Mouse (Mus musculus): ENCODE measurements at regions not wholly inside any gene's neighbourhood (a gene's known extent, or its start where the extent isn't known, plus 50 kb on each side); places are given as distances from the start of the nearest gene placed in this dataset.

DNA sequence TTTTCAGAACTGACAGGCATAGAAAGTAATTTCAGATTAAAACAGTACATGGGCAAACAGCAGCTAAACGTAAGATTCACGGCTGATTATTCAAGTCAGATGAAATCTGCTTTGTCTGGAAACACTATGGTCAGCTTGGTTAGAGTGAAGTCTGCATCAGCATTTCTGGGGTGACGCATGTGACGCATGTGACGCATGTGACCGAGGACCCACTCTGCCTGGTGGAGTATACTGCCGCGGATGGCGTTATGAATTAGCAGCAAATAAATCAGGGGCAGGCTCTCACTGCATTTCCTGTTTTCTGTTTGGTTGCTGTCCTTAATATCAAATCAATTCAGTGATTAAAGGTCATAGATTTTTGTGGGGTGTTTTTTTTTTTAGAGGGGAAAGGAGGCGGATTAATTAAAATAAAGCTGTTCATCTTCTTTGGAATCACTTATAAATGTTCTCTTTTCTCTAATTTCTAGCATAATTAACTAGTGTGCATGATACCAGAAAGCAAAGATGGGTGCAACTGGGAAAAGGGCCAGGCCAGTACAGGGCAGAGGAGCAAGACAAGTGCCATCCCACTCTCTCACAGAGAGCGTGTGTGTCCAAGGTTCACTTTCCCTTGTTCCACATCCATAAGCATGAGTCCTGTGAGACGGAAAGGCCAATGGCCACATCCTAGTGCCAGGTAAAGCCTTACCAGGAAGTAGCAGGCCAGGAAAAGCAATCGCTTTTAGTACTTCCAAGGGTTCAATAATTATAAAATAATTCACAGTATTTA is 285.7 kb upstream of the Smim15 start:
- DNase-seq: no peak

DNA sequence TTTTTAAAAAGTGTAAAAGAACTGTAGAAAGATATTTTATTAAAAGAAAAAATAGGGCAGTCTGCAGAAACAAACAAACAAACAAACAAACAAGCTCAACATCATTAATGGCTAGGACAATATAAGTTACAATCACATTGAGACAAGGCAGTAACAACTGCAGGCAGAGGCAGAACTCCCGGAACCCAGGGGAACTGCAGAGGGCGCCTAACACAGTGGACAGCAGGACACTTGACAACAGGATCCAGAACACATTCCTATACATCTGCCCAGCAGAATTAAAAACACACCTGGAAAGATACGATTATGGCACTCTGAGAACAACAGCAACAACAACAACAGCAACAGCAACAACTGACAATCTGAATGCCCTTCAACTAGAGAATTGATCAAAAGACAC is 291.5 kb upstream of the Smim15 start:
- DNase-seq: no peak

DNA sequence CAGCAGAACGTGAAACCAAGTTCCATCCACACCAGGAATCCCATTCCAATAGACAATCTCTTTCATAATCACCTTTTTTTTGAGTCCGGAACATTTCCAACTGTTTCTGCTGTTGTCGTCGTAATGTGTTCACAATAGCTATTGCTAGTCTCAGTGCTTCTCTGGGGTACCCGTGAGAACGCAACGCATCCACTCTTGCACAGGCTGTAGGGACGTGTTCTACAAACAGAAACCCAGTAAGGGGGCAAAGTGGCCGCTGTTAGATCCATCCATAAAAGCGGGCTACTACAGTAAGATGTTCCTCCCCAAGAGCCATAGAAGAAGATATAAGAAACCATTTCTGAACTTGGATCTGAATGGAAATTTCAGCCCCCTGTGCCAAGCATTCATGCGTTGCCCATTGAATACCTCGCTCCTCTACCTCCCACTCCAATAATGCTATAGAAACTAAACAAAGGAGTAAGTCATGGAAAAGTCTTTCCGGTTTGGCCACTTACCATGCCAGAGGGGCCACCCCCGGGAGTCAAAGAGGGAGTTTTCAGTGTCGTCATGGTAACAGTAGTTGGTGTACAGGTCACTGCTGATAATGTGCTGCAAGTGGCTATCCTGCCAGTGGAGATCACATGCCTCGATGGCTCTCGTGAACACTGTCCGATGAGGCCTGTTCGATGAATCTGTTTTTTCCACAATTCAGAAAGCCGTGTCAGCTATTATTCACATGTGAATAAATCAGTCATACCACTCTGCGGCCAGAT is 300.6 kb upstream of the Smim15 start:
- no peak for DNase-seq

DNA sequence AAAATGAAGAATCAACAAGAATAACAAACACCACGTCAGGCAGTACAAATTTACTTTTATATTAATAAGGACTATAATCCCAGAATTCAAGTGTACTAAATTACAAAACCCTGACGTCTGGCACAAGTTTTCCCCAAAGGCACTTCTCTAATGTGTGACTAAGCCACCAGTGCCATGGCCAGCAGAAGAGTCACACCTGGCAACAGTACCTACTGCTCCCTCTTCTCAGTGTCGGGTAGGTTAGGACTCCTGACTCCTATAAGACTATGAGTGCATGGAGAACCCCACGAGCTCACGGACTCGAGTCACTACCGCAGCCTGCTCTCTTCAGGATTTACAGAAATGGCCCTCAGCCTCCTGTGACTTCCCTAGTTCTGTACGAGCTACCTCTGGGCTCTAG is 307.7 kb upstream of the Smim15 start:
- DNase-seq: no peak

DNA sequence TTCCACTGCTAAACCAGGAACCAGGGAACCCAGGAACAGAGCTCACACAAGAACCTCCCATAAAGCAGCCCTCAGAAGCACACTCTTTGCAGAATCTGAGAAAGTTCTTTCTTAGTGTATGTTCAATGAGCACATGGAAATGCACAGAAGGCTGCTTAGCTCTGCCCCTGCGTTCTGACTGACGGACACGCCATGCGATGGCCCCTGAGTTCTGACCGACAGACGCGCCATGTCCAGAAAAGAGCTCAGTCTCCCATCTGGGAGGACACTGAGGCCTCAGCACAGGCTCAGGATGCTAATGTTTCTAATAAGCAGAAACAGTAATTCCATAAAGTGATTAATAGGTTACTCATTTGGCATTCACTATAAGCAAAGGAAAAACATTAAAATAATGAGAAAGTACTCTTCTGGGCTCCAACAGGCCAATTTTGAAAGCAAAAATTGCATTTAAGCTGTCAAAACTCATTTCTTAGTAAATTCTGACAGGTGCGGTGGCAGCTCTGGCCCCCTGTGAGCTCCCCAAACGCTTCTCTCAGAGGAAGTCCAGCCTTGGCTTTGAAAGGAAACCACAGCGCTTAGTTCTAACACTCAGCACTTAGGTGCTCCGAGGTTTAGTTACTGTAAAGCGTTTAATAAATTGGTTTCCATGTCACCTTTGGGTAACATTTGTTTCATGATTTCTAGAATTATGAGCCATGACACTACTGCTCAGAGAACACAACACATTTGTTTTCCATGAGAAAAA is 309.9 kb upstream of the Smim15 start:
- DNase-seq: no peak

DNA sequence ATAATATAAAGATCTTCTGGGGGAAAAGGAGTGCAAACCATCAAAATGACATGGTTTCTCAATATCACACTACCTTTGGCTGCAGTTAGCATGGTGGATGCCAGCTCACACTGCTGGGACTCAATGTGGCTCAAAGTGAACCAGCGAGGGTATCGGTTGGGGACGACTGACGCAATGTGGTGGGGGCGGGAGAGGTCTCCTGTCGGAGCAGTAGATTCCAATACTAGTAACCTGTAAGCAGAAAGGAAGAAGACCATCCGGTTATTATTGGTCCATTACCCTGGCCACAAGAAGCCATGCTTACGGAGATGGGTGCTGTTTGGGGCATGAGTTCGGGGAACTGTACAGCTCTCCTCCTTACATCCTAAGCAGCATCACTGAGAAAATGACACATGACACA is 313.3 kb upstream of the Smim15 start:
- DNase-seq: no peak

DNA sequence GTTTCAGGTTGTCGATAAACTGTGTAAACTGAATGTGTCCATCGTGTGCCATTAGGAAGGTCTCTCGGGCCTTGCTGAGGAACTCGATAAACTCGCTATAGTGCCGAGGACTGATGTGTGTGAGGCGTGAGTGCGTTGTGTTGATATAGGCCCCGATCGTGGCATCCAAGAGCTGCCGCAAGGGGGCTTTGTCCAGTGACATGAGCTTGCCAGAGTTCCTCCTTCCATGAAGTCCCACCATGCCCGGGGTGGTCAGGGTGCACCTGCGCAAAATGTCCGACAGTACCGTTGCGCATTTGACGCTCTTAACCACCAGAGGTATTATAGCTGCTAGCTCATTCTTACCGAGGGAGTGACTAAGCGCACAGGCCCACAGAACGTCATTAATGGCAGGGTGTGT is 317.8 kb upstream of the Smim15 start:
- DNase-seq: no peak

DNA sequence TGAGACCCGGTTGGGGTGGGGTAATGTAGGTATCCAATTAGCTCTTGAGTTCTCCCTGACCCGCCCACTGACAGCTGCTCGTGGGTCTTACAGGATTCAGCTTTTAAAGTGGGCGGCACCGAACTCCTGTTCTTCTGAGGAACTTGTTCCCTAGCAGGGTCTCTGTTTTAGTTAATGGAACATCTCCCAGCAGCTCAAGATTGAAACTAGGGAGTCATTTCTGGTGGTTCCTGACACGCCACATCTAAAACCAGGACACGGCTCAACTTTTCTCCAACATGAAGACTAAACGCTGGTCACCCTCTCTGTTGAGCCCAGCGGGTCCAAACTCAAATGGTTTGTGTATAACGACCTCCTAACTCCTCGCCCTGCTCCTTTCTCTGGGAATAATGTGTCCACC is 322.3 kb upstream of the Smim15 start:
- DNase-seq: no peak

DNA sequence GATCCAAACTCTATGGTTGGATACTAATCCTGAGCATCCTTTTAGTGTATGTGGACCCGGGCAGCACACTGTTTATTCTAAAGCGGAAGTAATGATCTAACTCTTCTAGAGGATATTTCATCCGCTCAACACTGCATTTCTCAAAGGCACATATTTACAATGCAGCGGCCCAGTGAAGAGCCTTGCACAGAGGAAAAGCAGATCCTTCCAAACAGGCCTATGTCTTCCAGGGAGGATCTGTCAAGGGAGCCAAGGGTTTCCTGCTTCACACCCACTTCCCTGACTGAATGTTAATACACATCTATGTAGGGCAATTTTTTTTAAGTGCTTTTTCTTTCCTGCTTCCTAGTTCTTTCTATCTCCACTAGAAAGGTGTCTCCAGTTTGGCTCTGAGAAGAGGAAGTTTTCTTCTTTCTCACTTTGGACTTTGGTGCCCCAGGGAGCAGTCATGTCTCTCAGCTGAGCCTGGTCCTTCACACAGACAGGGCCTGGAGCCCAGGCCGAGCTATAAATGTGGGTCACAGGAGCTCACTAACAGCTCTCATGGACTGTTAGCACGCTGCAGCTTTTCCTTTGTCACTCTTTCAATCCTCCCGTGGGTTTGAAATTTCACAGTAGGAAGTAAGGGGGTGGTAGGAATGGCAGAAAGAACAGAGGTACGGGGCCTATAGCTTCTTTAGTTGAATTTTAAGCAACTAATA is 323.2 kb upstream of the Smim15 start:
- no peak for DNase-seq

DNA sequence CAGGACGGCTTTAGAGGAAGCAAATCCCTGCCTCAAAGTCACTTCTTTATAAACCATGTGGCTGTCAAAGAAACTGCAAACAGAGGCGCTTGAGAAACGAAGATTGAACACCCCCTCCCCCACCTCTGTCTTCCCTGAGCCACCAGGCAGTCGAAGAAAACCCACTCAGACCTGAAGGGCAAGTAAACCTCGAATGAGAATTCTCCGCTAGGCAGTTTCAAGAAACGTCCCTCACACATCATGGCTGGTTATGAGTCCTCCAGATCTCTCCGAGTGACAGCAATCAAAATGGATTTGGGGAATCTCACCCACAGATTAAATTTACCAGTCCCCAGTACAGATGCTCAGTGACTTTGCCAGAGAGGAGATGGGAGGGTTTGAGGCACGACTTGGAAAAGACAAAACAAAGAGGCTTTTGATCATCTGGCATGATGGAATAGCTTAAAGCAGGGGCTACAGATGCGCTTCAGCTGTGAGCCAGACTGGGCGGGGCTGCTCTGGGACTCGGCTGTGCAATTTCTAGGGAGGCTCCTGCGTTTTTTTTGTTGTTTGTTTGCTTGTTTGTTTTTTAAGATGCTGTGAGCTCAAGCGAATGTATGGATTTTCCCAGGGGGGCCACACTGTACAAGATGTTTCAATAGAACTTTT is 325.1 kb upstream of the Smim15 start:
- no peak for DNase-seq

DNA sequence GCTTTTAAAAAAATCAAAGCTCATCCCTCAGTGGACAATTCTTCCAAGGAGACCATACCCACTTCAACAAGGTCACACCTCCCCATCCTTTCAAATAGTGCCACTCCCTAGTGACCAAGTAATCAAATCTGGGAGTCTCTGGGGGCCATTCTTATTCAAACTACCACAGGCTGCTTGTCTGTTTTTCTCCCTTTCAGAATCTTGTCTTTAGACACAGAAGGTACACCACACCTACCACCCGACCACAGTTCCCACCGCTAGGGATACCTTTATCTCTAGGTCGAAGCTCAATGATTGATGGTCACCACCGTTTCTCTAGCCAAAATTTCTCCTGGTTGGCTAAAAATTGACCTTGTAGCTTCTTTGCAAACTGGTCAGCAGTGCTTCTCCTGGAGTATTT is 328.6 kb upstream of the Smim15 start:
- no peak for DNase-seq

DNA sequence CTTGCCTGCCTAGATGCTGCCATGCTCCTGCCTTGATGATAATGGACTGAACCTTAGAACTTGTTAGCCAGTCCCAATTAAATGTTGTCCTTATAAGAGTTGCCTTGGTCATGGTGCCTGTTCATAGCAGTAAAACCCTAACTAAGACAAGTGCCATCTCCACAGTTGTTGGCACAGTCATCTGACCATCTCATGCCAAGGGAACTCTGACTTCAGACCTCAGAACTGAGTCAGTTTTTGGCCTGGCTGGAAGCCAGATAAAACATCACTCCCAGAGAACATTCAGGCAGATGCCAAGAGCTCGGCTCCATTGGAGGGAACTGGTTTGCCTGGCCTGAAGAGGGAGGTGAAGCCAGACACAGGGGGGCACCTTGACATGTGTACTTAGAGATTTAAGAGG is 330.2 kb upstream of the Smim15 start:
- DNase-seq: no peak

DNA sequence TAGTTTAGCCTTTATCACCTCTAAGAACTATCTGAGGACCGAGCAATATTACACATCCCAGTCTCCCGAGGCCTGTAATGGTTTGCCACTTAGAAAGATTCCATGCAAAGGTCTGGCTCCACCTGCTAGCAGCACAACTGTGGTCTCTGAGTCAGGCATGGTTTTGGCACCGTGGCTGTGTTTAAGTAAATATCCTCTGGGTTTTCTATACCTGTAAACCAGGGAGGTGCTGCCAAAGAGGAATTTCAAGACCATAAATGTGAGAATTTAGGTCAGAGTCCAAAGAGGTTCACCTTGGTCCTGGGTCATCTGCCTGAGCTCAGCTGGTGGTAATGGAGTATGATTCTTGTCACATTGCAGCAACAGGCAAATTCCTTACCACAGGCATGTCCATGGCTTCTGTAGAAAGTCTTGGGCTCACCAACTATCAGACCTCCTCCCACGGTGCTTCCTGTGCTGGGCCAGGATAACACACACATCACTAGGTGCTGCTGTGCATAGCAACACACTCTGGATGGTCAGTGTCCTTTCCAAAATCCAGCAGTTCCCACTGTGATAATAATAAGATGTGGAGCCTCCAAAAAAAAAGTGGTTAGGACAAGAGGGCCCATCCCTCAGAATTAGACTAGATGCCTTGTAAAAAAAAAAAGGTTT is 332.8 kb upstream of the Smim15 start:
- no peak for DNase-seq

DNA sequence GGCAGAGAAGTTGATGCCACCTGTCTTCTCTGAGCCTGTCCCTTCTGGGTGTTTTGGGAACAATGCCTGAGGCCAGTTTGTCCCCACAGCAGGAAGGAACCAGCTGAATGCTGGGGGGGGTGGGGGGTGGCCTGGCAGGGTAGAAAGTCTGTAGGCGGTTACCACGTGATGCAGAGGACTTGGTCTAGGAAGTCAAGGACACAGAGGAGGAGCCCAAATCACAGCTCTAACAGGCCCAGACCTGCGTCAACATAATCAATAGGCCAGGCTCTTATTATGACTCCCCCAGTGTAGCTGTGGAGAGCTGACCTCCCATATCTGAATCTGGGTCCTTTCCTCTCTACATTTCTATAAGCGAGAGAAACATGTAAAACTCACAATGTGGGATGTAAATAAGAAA is 333.9 kb upstream of the Smim15 start:
- no peak for DNase-seq

DNA sequence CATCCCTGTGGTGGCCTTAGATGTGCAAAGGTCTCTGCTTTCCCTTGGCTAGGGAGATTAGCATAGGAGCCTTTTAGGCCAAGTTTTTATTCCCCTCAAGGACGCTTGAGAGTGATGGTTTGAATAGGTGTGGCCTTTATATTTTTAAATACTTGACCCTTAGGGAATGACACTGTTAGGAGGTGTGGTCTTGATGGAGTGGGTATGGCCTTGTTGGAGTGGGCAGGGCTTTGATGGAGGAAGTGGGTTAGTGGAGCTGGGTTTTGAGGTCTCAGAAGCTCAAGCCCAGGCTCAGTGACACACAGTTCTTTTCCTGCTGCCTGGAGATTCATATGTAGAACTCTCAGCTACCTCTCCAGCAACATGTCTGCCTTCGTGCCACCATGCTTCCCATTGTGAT is 334.4 kb upstream of the Smim15 start:
- DNase-seq: no peak

DNA sequence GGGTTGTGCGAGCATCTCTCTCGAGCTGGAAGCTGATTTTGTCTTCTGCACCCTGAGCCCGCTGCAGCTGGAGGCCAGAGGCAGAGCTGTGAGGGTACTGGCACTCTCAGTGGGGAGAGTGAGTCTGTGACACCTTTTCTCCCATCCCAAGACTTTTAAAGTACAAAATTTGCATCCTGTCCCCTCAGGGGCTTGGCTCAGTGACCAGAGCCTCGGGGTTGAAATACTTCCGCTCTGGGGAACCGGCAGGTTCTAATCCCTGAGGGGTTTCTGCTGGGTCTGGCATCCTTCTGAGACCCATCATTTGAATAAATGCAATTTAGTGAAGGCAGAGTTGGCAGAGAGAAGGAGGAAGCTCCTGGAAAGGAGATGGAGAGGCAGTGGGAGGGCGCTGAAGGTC is 340.5 kb upstream of the Smim15 start:
- DNase-seq: no peak

DNA sequence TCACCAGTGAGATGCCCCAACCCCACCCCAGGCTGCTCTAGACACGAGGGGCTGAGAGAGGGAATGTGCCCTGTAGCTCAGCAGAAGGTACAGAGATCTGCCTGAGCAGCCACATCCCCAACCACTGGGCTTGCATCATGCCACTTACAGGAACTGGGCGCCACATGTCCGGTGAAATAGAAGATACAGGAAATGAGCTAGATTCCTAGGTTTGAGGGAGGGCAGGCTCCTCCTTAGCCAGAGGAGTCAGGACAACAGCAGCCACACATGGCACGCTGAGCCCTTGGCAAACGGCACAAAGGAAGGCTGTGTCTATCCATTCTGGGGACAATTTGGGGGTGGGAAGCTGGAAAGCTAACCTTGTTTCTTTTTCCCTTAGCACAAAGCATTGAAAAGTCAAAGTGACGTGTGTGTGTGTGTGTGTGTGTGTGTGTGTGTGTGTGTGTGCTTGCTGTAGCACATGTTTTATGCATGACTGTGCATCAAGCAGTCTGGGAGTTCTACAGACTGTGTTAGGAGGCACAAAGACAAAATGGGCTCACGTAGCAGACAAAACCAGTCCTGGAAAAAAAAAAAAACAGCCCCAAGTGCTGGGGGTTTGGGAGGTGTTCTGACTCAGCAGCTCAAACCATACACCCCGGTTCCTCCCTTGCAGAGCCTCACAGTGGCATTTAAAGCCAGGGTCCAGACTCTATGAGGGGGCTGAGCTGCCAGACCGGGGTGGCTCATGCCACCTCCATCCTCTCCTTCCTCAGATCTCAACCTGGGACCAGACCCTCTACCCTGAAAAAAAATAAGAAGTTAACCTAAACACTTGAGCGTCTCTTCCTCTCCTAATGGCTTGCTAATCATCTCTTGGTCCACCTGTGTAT is 343.7 kb upstream of the Smim15 start:
- no peak for DNase-seq

DNA sequence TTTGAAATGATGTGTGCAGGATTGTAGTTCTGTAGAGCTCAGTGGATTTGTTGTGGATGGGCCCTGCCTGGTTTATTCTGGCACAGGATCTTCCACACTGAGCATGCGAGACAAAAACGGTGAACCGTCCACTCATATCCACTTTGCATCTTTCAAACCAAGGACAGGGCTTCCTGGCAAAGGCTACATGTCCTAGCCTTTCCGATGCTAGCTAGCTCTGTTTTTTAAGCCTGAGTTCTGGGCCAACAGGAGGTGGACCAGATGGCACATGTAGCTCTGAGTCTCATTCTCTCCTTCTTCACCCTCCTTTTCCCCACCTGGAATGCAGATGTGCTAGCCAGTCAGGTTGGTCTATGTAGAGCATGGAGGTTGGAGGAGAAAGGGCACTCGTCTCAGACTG is 345.0 kb upstream of the Smim15 start:
- DNase-seq: no peak

DNA sequence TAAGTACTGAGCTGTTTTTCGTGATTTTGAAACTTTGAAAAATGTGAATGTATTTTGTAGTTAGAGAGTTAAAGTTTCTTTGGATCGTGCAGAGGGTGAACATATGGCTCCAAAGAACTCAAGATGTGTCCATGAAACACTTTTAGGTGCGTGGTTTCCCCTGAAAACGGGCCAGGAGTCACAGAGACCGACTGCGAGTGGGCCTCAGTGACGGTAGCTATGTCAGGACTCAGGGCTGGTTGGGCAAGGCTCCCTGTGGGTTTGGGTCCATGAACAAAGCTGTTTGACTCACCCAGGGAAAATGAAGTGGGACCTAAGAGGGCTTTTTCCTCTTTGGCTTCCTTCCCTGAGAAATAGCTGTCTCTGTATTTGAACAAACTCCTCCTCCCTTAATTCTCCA is 345.9 kb upstream of the Smim15 start:
- DNase-seq: no peak

DNA sequence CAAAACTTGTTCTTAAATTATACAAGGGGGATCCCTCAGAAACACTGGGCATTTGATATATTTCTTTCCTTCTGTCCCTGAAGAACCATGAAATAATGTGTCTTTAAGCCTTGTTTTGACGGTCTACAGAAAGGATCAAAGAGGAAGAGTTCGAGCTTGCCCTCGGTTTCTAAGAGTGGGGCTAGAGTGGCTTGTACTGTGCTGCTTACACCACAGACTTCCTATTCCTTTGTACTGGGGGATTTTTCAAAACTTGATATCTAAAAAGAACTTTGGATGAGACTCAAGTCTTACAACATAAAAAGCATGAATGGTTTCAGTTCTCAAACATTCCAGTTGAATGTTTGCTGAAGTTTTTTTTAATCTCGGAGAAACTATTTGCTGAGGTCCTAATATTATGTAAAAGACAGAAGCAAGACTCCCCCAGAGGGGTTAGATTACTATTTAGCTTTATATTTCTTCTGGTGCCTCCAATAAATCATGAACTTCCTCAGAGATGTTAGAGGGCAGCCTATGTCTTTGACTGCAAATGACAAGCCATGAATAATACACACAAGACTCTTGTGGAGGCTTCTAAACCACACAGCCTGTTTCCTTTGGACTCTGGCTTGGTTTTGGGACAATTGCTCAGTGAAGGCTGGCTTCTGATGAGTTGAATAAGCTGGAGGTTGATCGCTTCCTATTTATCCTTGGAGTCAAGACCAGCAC is 352.0 kb upstream of the Smim15 start:
- no peak for DNase-seq

DNA sequence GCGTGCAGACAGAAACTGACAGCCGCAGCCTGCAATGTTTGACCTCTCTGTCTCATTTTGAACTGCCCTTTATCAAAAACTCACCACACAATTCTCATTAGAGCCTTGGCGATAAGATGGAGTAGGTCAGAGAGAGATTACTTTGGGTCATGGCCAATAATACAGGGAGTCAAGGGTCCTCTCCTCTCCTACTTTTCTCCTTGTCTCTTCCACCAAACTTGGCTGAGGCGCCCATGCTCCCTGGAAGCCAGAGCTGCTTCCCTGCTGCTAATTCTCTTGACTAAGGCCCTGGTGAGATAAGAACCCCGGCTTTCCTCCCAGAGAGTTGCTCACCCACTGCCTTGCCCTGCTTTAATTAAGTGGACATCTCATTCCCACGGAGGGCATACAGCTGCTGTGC is 355.3 kb upstream of the Smim15 start:
- no peak for DNase-seq

Measured in B cell, adult 2 months (primary cell).